Mouse (Mus musculus): ENCODE data around the gene Ube2r2. TPM values are rescaled to one million over a fixed set of nuclear protein-coding genes. Genes with fewer than 3 reads are reported as not detected.
A peak's percentile ranks its signal among the peaks of the same experiment; 100 is the strongest.

Ube2r2 gene
- polyA plus RNA-seq, 1 experiment from 2014 or later: 85.7 TPM

DNA sequence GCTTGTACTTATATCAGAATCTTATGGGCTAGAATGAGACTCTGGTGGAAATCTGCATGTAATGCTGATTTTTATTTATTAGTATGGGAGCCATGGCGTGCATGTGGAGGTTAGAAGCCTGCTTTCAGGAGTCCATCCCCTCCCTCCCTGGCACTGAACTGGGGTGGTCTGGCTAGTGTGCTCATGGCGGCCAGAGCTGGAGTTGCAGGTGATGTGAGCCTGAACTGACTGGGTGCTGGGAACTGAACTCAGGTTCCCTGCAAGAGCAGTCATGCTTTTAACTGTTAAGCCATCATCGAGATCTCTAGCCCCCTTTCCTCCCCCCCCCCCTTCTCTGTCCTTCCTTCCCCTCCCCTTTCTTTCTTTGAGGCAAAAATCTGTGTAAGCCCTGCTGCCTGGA lies 14.3 kb downstream of the Ube2r2 start:
- Histone ChIP-seq H3K4me1 (ENCODE audit: control insufficient read depth, insufficient read depth, low read length) (no peaks in the 10 kb centered on the region), H3K4me2 (replicated peaks; ENCODE audit: low read depth, low read length) (no peak overlapping the region), H3K27me3 (ENCODE audit: control insufficient read depth, insufficient read depth, low read length) (no peaks in the 10 kb centered on the region), H3K9ac (replicated peaks; ENCODE audit: low read depth, low read length) (no peak overlapping the region), H3K9me3 (ENCODE audit: control insufficient read depth, low read depth, low read length) (no peaks in the 10 kb centered on the region), H3K27ac (ENCODE audit: low read length) (no peak overlapping the region), H3K4me3 (ENCODE audit: low read depth, low read length) (no peak overlapping the region), H3K36me3 (ENCODE audit: control insufficient read depth, insufficient read depth, low read length) (peaks cover 3% of the 10 kb centered on the region; the same call in 1 of the 2 replicates)
- 76% methylated on average over 3 of the region's 3 CpGs for WGBS
- no peak for ATAC-seq (ENCODE audit: insufficient number of reproducible peaks, insufficient read depth, low FRiP score, low read depth)

- ATAC-seq (ENCODE audit: insufficient number of reproducible peaks, insufficient read depth, low FRiP score, low read depth): no peak
- Histone ChIP-seq H3K27ac (ENCODE audit: low read length) (no peak overlapping the region), H3K9ac (replicated peaks; ENCODE audit: low read depth, low read length) (no peak overlapping the region), H3K27me3 (ENCODE audit: control insufficient read depth, insufficient read depth, low read length) (no peaks in the 10 kb centered on the region), H3K9me3 (ENCODE audit: control insufficient read depth, low read depth, low read length) (no peaks in the 10 kb centered on the region), H3K4me2 (replicated peaks; ENCODE audit: low read depth, low read length) (no peak overlapping the region), H3K4me3 (ENCODE audit: low read depth, low read length) (no peak overlapping the region), H3K36me3 (ENCODE audit: control insufficient read depth, insufficient read depth, low read length) (peaks cover 3% of the 10 kb centered on the region; the same call in 1 of the 2 replicates), H3K4me1 (ENCODE audit: control insufficient read depth, insufficient read depth, low read length) (no peaks in the 10 kb centered on the region)
- WGBS: 92% methylated on average over 7 of the region's 7 CpGs
Observed at GRCm38 (mm10) chr4:41151186-41151585, 15.6 kb downstream of the Ube2r2 start.

GRCm38 (mm10) chr4:41153146-41153545 lies 17.6 kb downstream of the Ube2r2 start:
- Histone ChIP-seq H3K4me3 (ENCODE audit: low read depth, low read length) (no peak overlapping the region), H3K4me2 (replicated peaks; ENCODE audit: low read depth, low read length) (no peak overlapping the region), H3K4me1 (ENCODE audit: control insufficient read depth, insufficient read depth, low read length) (peaks cover 6% of the 10 kb centered on the region), H3K9ac (replicated peaks; ENCODE audit: low read depth, low read length) (no peak overlapping the region), H3K36me3 (ENCODE audit: control insufficient read depth, insufficient read depth, low read length) (peaks cover 3% of the 10 kb centered on the region; the same call in 1 of the 2 replicates), H3K9me3 (ENCODE audit: control insufficient read depth, low read depth, low read length) (no peaks in the 10 kb centered on the region), H3K27me3 (ENCODE audit: control insufficient read depth, insufficient read depth, low read length) (no peaks in the 10 kb centered on the region), H3K27ac (ENCODE audit: low read length) (no peak overlapping the region)
- 89% methylated on average over 3 of the region's 3 CpGs for WGBS
- no peak for ATAC-seq (ENCODE audit: insufficient number of reproducible peaks, insufficient read depth, low FRiP score, low read depth)

DNA sequence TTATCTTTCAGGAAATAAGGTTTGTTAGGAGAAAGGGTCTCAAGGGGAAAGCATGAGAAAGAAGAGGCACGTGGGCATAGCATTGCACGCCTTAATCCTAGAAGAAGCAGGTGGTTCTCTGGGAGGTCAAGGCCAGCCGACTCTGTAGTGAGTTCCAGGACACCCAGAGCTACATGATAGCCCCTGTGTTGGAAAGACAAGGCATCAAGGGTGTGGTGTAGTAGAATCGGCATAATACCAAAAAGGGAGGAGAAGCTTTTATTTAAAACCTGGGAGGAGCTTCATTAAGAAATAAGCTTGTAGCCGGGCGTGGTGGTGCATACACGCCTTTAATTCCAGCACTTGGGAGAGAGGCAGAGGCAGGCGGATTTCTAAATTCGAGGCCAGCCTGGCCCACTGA lies 21.4 kb downstream of the Ube2r2 start:
- no peak for ATAC-seq (ENCODE audit: insufficient number of reproducible peaks, insufficient read depth, low FRiP score, low read depth)
- H3K4me2 ChIP-seq (replicated peaks; ENCODE audit: low read depth, low read length): no peak overlapping the region
- 82% methylated on average over 9 of the region's 9 CpGs for WGBS
- no peaks in the 10 kb centered on the region for H3K9me3 ChIP-seq (ENCODE audit: control insufficient read depth, low read depth, low read length)
- no peak overlapping the region for H3K9ac ChIP-seq (replicated peaks; ENCODE audit: low read depth, low read length)
- H3K4me3 ChIP-seq (ENCODE audit: low read depth, low read length): no peak overlapping the region
- H3K4me1 ChIP-seq (ENCODE audit: control insufficient read depth, insufficient read depth, low read length): peaks cover 6% of the 10 kb centered on the region
- H3K36me3 ChIP-seq (ENCODE audit: control insufficient read depth, insufficient read depth, low read length): no peaks in the 10 kb centered on the region; the same call in 1 of the 2 replicates
- H3K27ac ChIP-seq (ENCODE audit: low read length): no peak overlapping the region
- H3K27me3 ChIP-seq (ENCODE audit: control insufficient read depth, insufficient read depth, low read length): no peaks in the 10 kb centered on the region

DNA sequence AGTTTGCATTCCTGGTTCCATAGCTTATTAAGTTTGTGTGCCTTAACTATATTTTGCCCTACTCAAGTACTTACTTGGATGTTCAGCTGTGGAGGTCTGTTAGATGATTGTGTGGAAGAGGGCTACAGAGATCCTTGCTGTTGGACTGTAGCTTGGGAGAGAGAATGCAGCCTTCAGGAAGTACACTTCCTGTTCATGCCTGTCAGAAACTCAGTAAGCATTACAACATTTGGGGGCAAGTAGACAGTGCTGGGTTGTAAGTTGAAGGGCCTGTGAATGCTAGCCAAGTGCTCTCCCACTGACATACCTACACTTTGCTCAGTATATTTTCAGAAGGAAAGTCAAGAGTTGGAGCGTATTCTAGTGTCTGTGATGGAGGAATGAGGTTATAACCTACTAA lies 22.7 kb downstream of the Ube2r2 start:
- Histone ChIP-seq H3K27me3 (ENCODE audit: control insufficient read depth, insufficient read depth, low read length) (no peaks in the 10 kb centered on the region), H3K4me3 (ENCODE audit: low read depth, low read length) (no peak overlapping the region), H3K36me3 (ENCODE audit: control insufficient read depth, insufficient read depth, low read length) (no peaks in the 10 kb centered on the region; the same call in 1 of the 2 replicates), H3K9me3 (ENCODE audit: control insufficient read depth, low read depth, low read length) (no peaks in the 10 kb centered on the region), H3K4me1 (ENCODE audit: control insufficient read depth, insufficient read depth, low read length) (peaks cover 6% of the 10 kb centered on the region), H3K4me2 (replicated peaks; ENCODE audit: low read depth, low read length) (no peak overlapping the region), H3K9ac (replicated peaks; ENCODE audit: low read depth, low read length) (no peak overlapping the region), H3K27ac (ENCODE audit: low read length) (no peak overlapping the region)
- no peak for ATAC-seq (ENCODE audit: insufficient number of reproducible peaks, insufficient read depth, low FRiP score, low read depth)
- 100% methylated on average over 1 of the region's 1 CpGs for WGBS

DNA sequence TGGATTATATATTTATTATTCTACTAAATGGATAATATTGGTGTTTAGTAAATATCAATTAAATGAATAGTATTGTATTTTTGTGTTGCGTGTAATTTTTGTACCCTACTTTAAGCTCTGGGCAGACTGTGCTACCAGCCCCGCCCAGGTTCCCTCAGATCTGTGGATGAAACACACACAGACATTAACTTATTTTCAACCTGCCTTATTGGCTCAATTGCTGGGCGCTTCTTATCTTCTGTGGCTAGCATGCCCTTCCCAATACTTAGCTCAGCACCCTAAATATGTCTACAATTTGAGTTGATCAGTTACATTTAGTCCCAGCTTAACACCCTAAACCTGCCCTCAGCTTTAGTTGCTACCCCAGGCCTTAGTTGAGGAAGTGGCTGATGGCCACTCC lies 25.7 kb downstream of the Ube2r2 start:
- H3K4me1 ChIP-seq (ENCODE audit: control insufficient read depth, insufficient read depth, low read length): peaks cover 11% of the 10 kb centered on the region
- H3K9me3 ChIP-seq (ENCODE audit: control insufficient read depth, low read depth, low read length): no peaks in the 10 kb centered on the region
- no peak overlapping the region for H3K4me3 ChIP-seq (ENCODE audit: low read depth, low read length)
- ATAC-seq (ENCODE audit: insufficient number of reproducible peaks, insufficient read depth, low FRiP score, low read depth): no peak
- no peak overlapping the region for H3K27ac ChIP-seq (ENCODE audit: low read length)
- no peaks in the 10 kb centered on the region for H3K27me3 ChIP-seq (ENCODE audit: control insufficient read depth, insufficient read depth, low read length)
- H3K9ac ChIP-seq (replicated peaks; ENCODE audit: low read depth, low read length): no peak overlapping the region
- 92% methylated on average over 3 of the region's 3 CpGs for WGBS
- no peaks in the 10 kb centered on the region; the same call in 1 of the 2 replicates for H3K36me3 ChIP-seq (ENCODE audit: control insufficient read depth, insufficient read depth, low read length)
- no peak overlapping the region for H3K4me2 ChIP-seq (replicated peaks; ENCODE audit: low read depth, low read length)

DNA sequence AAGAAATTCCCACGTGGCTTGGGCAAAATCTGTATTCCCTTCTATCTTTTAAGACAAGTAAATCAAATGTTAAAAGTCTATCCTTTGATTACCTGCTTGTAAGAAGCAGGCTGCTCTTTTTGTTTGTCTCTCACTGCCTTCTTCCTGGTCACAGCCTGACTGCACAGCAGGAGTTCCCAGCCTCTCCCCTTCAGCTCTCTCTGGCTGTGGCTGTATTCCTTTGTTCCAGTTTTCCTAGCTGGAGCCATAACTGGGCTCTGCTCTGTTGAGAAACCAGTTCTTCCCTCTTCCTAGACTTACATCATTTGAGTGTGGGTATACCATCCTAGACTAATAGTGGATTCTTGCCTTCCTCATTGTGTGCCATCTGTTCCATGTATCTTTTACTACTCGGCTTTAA lies 29.4 kb downstream of the Ube2r2 start:
- WGBS: 40% methylated on average over 2 of the region's 2 CpGs
- Histone ChIP-seq H3K4me2 (replicated peaks; ENCODE audit: low read depth, low read length) (no peak overlapping the region), H3K4me3 (ENCODE audit: low read depth, low read length) (no peak overlapping the region), H3K36me3 (ENCODE audit: control insufficient read depth, insufficient read depth, low read length) (peaks cover 2% of the 10 kb centered on the region), H3K4me1 (ENCODE audit: control insufficient read depth, insufficient read depth, low read length) (0 out of 2 replicates have a peak, but pooled peaks cover 6% of the 10 kb centered on the region), H3K9ac (replicated peaks; ENCODE audit: low read depth, low read length) (no peak overlapping the region), H3K9me3 (ENCODE audit: control insufficient read depth, low read depth, low read length) (no peaks in the 10 kb centered on the region), H3K27me3 (ENCODE audit: control insufficient read depth, insufficient read depth, low read length) (no peaks in the 10 kb centered on the region), H3K27ac (ENCODE audit: low read length) (0 out of 2 replicates have a peak overlapping the region, but pooled peaks have one; percentile 27)
- no peak for ATAC-seq (ENCODE audit: insufficient number of reproducible peaks, insufficient read depth, low FRiP score, low read depth)

DNA sequence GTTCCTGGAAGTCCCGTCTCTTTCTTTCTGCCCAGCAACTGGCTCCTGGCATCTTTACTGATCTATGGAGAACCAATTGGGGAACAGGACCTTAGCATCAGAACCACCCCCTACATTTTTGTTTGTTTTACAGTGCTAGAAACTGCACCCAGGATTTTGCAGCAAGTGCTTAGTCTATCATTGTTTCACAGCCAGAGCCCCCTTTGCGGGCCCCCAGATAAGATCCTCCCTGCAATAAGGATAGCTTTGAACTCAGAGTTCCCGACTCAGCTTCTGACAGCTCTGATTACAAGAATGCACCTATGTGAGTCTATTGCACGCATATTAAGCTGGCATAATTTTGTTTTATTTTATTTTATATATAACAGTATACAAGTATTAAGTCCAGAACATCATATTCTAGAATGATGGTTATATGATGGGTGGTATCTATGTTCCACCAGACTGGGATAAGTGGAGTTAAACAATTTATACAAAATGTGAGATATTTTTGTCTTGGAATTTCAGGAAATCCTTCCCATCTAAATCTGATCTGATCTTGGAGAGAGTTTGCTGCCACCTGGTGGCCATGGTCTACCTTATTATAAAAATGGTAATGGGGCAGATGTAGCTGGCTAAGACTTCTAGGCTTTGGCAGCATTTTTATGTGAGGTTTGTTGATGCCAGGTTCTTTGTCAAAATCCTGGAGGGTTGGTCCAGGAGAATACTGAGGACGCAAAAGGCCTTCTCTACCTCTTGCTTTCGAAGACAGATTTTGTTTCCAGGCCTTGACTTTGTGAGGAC lies 30.3 kb downstream of the Ube2r2 start:
- Histone ChIP-seq H3K4me2 (replicated peaks; ENCODE audit: low read depth, low read length) (no peak overlapping the region), H3K4me3 (ENCODE audit: low read depth, low read length) (no peak overlapping the region), H3K9me3 (ENCODE audit: control insufficient read depth, low read depth, low read length) (no peaks in the 10 kb centered on the region), H3K9ac (replicated peaks; ENCODE audit: low read depth, low read length) (no peak overlapping the region), H3K27me3 (ENCODE audit: control insufficient read depth, insufficient read depth, low read length) (no peaks in the 10 kb centered on the region), H3K27ac (ENCODE audit: low read length) (peak overlapping the region; percentile 27; the same call in 1 of the 2 replicates), H3K36me3 (ENCODE audit: control insufficient read depth, insufficient read depth, low read length) (peaks cover 2% of the 10 kb centered on the region), H3K4me1 (ENCODE audit: control insufficient read depth, insufficient read depth, low read length) (0 out of 2 replicates have a peak, but pooled peaks cover 6% of the 10 kb centered on the region)
- WGBS: 70% methylated on average over 6 of the region's 6 CpGs
- no peak for ATAC-seq (ENCODE audit: insufficient number of reproducible peaks, insufficient read depth, low FRiP score, low read depth)

Data from stomach, embryonic 14.5 days (tissue).